Mouse (Mus musculus) stomach, embryonic 15.5 days (tissue): ENCODE measurements around the gene Pim1. TPM values are rescaled to one million over a fixed set of nuclear protein-coding genes. Genes with fewer than 3 reads are reported as not detected.
"Not testable (repeated sequence)": the region's sequence is repeated elsewhere in the genome, so short reads cannot be mapped to it uniquely, and the experiment has no call there.

Experiments
- ATAC-seq: fragments of 200-750 bp; cut with Nextera tagmentation; 2 replicates; pipeline ENCODE4 v1.8.0; 2017; ENCODE audit warnings: low read depth, moderate number of reproducible peaks, moderate TSS enrichment; ENCODE audit not compliant: insufficient read depth, low FRiP score
- H3K27ac ChIP-seq: fragments of 300-500 bp; sonication (generic); 2 replicates; pipeline ENCODE4 v1.5.1; 2015; ENCODE audit warnings: mild to moderate bottlenecking, inconsistent platforms
- H3K27me3 ChIP-seq: fragments of 300-500 bp; sonication (generic); replicated peaks from 2 replicates; pipeline ENCODE4 v1.6.1; 2015; ENCODE audit warnings: inconsistent platforms
- H3K36me3 ChIP-seq: fragments of 300-500 bp; sonication (generic); 2 replicates; pipeline ENCODE4 v1.6.1; 2015; ENCODE audit warnings: inconsistent platforms
- H3K4me1 ChIP-seq: fragments of 300-500 bp; sonication (generic); 2 replicates; pipeline ENCODE4 v1.6.1; 2015; ENCODE audit warnings: inconsistent platforms
- H3K4me2 ChIP-seq: fragments of 300-500 bp; sonication (generic); 2 replicates; pipeline ENCODE4 v1.6.1; 2015; ENCODE audit warnings: mild to moderate bottlenecking, inconsistent platforms
- H3K4me3 ChIP-seq: fragments of 300-500 bp; sonication (generic); replicated peaks from 2 replicates; pipeline ENCODE4 v1.5.1; 2015; ENCODE audit warnings: inconsistent platforms
- H3K9ac ChIP-seq: fragments of 300-500 bp; sonication (generic); 2 replicates; pipeline ENCODE4 v1.6.1; 2015; ENCODE audit warnings: inconsistent platforms
- H3K9me3 ChIP-seq: fragments of 300-500 bp; sonication (generic); 2 replicates; pipeline ENCODE4 v1.6.1; 2016; ENCODE audit warnings: inconsistent platforms
- WGBS: fragments of 180-500 bp; shearing (Covaris S2); methylation state at CpG from one replicate; pipeline ENCODE4 v1.1.7; 2015; 5-methylcytosine and 5-hydroxymethylcytosine counted together
- polyA plus RNA-seq: library from polyadenylated mRNA; unstranded; fragments of >200 nt; fragmentation: Nextera tagmentation; extraction: Ambion mirVana; gene quantifications from 2 replicates; pipeline ENCODE4 v1.2.1, GENCODE M21; 2015

The Pim1 gene
- 11.5 and 20.9 TPM in 2 replicates for polyA plus RNA-seq

GRCm38 (mm10) chr17:29490713-29491581 is at the start of gene Pim1:
TSS of gene Pim1 (plus strand) at chr17:29490753.
- Histone ChIP-seq H3K4me3 (peak within 1 kb of the TSS; percentile 92), H3K9ac (peak within 1 kb of the TSS; percentile 94), H3K36me3 (peaks cover 14% of the 10 kb centered on the region), H3K27me3 (no peaks in the 10 kb centered on the region), H3K4me2 (peak within 1 kb of the TSS; percentile 93), H3K4me1 (peaks cover 7% of the 10 kb centered on the region; the same call in 1 of the 2 replicates), H3K9me3 (no peaks in the 10 kb centered on the region), H3K27ac (peak within 1 kb of the TSS; percentile 91)
- ATAC-seq = no peak; the same call in 1 of the 2 replicates
- under 1% methylated on average over 90 of the region's 99 CpGs for WGBS

GRCm38 (mm10) chr17:29441562-29441961 is 49.0 kb upstream of the Pim1 start:
- no peak overlapping the region for H3K4me2 ChIP-seq
- H3K4me1 ChIP-seq = peaks cover 36% of the 10 kb centered on the region
- H3K36me3 ChIP-seq = no peaks in the 10 kb centered on the region
- H3K27ac ChIP-seq = no peak overlapping the region
- H3K9me3 ChIP-seq = no peaks in the 10 kb centered on the region
- H3K9ac ChIP-seq = no peak overlapping the region
- H3K4me3 ChIP-seq = no peak overlapping the region
- 74% methylated on average over 4 of the region's 4 CpGs for WGBS
- ATAC-seq = no peak
- H3K27me3 ChIP-seq = no peaks in the 10 kb centered on the region

- Histone ChIP-seq H3K27me3 (no peaks in the 10 kb centered on the region), H3K9ac (no peak overlapping the region), H3K4me1 (peaks cover 32% of the 10 kb centered on the region), H3K27ac (peak overlapping the region; percentile 21), H3K4me2 (no peak overlapping the region), H3K36me3 (no peaks in the 10 kb centered on the region), H3K9me3 (no peaks in the 10 kb centered on the region), H3K4me3 (no peak overlapping the region)
- WGBS = 61% methylated on average over 7 of the region's 7 CpGs
- ATAC-seq = no peak
These were observed 48.4 kb upstream of the Pim1 start for GRCm38 (mm10) chr17:29442131-29442557.

- ATAC-seq = peak; percentile 73; the same call in 1 of the 2 replicates
- Histone ChIP-seq H3K27me3 (no peaks in the 10 kb centered on the region), H3K4me3 (no peak overlapping the region), H3K36me3 (no peaks in the 10 kb centered on the region), H3K27ac (no peak overlapping the region), H3K9me3 (no peaks in the 10 kb centered on the region), H3K9ac (no peak overlapping the region), H3K4me1 (peaks cover 23% of the 10 kb centered on the region), H3K4me2 (no peak overlapping the region)
- 79% methylated on average over 4 of the region's 4 CpGs for WGBS
These were observed 46.8 kb upstream of the Pim1 start for GRCm38 (mm10) chr17:29443724-29444123.

GRCm38 (mm10) chr17:29445072-29445471 is 45.5 kb upstream of the Pim1 start:
- 19% methylated on average over 8 of the region's 8 CpGs for WGBS
- no peak for ATAC-seq

GRCm38 (mm10) chr17:29447323-29447722 is 43.2 kb upstream of the Pim1 start:
- Histone ChIP-seq H3K4me2 (no peak overlapping the region), H3K36me3 (no peaks in the 10 kb centered on the region), H3K27ac (no peak overlapping the region), H3K4me3 (no peak overlapping the region), H3K4me1 (peaks cover 23% of the 10 kb centered on the region), H3K9ac (no peak overlapping the region), H3K9me3 (no peaks in the 10 kb centered on the region), H3K27me3 (no peaks in the 10 kb centered on the region)
- 38% methylated on average over 3 of the region's 3 CpGs for WGBS
- peak; percentile 66 for ATAC-seq

More at GRCm38 (mm10) chr17:29445072-29445471, 45.5 kb upstream of the Pim1 start:
- Histone ChIP-seq H3K4me2 (no peak overlapping the region), H3K27me3 (no peaks in the 10 kb centered on the region), H3K9me3 (no peaks in the 10 kb centered on the region), H3K4me1 (peaks cover 19% of the 10 kb centered on the region), H3K36me3 (no peaks in the 10 kb centered on the region), H3K27ac (peak overlapping the region; percentile 37), H3K9ac (no peak overlapping the region), H3K4me3 (no peak overlapping the region)

GRCm38 (mm10) chr17:29448055-29448454 is 42.5 kb upstream of the Pim1 start:
- no peak for ATAC-seq
- no peak overlapping the region for H3K4me3 ChIP-seq
- H3K4me1 ChIP-seq = peaks cover 23% of the 10 kb centered on the region
- no peaks in the 10 kb centered on the region for H3K9me3 ChIP-seq
- WGBS = 55% methylated on average over 8 of the region's 8 CpGs
- H3K36me3 ChIP-seq = no peaks in the 10 kb centered on the region
- H3K27ac ChIP-seq = 0 out of 2 replicates have a peak overlapping the region, but pooled peaks have one; percentile 26
- H3K4me2 ChIP-seq = no peak overlapping the region
- H3K9ac ChIP-seq = no peak overlapping the region
- H3K27me3 ChIP-seq = no peaks in the 10 kb centered on the region

- WGBS = 56% methylated on average over 2 of the region's 2 CpGs
- no peaks in the 10 kb centered on the region for H3K27me3 ChIP-seq
- H3K36me3 ChIP-seq = no peaks in the 10 kb centered on the region
- ATAC-seq = no peak
- no peak overlapping the region for H3K4me3 ChIP-seq
- H3K4me2 ChIP-seq = no peak overlapping the region
- H3K27ac ChIP-seq = no peak overlapping the region
- no peak overlapping the region for H3K9ac ChIP-seq
- no peaks in the 10 kb centered on the region for H3K9me3 ChIP-seq
- peaks cover 23% of the 10 kb centered on the region for H3K4me1 ChIP-seq
These were observed 42.0 kb upstream of the Pim1 start for GRCm38 (mm10) chr17:29448561-29448960.

- ATAC-seq = peak; percentile 45
- no peak overlapping the region for H3K9ac ChIP-seq
- 13% methylated on average over 34 of the region's 34 CpGs for WGBS
These were observed 39.4 kb upstream of the Pim1 start for GRCm38 (mm10) chr17:29450899-29451840.

GRCm38 (mm10) chr17:29451841-29452210 is 38.7 kb upstream of the Pim1 start:
- no peak overlapping the region for H3K9ac ChIP-seq
- no peak overlapping the region for H3K4me3 ChIP-seq
- WGBS = 46% methylated on average over 8 of the region's 8 CpGs

More at GRCm38 (mm10) chr17:29450899-29451840, 39.4 kb upstream of the Pim1 start:
- no peaks in the 10 kb centered on the region for H3K9me3 ChIP-seq
- H3K4me1 ChIP-seq = peaks cover 12% of the 10 kb centered on the region
- H3K36me3 ChIP-seq = no peaks in the 10 kb centered on the region
- peak overlapping the region; percentile 5 for H3K4me3 ChIP-seq
- H3K27ac ChIP-seq = peak overlapping the region; percentile 58
- no peaks in the 10 kb centered on the region for H3K27me3 ChIP-seq
- peak overlapping the region; percentile 43 for H3K4me2 ChIP-seq

GRCm38 (mm10) chr17:29454119-29454518 is 36.4 kb upstream of the Pim1 start:
- not testable (repeated sequence) for H3K4me3 ChIP-seq, H3K36me3 ChIP-seq, H3K4me2 ChIP-seq, H3K9ac ChIP-seq, H3K27me3 ChIP-seq, H3K9me3 ChIP-seq, ATAC-seq, H3K27ac ChIP-seq
- 97% methylated on average over 2 of the region's 3 CpGs for whole genome bisulfite sequencing
- H3K4me1 ChIP-seq = peaks cover 23% of the 10 kb centered on the region

More at GRCm38 (mm10) chr17:29451841-29452210, 38.7 kb upstream of the Pim1 start:
- H3K4me2 ChIP-seq = peak overlapping the region; percentile 43; the same call in 1 of the 2 replicates
- no peak for ATAC-seq
- peak overlapping the region; percentile 18; the same call in 1 of the 2 replicates for H3K27ac ChIP-seq
- H3K9me3 ChIP-seq = no peaks in the 10 kb centered on the region
- no peaks in the 10 kb centered on the region for H3K36me3 ChIP-seq
- H3K27me3 ChIP-seq = no peaks in the 10 kb centered on the region
- H3K4me1 ChIP-seq = peaks cover 12% of the 10 kb centered on the region
